Mouse (Mus musculus) gastrocnemius, adult 18-20 months (tissue): ENCODE results near the gene Psmd2. TPM values are rescaled to one million over a fixed set of nuclear protein-coding genes. Genes with fewer than 3 reads are reported as not detected.
A peak's percentile ranks its signal among the peaks of the same experiment; 100 is the strongest.
"Not testable (repeated sequence)": the region's sequence is repeated elsewhere in the genome, so short reads cannot be mapped to it uniquely, and the experiment has no call there.

Experiments used
- DNase-seq: peaks from one replicate; pipeline ENCODE4 v3.0.0; 2021; ENCODE audit warnings: low spot score
- total RNA-seq, 2 experiments: library from RNA; stranded (reverse); gene quantifications; 2 replicates each; pipeline ENCODE4 v1.2.3; 2021

The Psmd2 gene
- total RNA-seq, 2 experiments from 2014 or later: 251 to 253 TPM

DNA sequence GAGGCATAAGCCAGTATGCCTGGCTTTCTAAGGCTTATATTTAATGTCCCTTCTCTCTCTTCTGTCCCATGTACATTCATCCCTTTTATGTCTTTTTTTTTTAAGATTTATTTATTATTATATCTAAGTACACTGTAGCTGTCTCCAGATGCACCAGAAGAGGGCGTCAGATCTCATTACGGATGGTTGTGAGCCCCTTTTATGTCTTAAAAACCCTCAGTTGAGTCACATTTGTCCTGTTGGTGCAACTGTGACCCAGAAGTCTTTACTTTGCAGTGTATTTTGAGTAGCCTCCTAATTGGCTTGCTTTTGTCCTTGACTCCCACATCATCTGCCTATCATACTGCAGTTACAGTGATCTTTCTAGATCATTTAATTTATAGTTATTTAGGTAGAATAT is 1.9 kb downstream of the Psmd2 start:
- DNase-seq: no peak

DNA sequence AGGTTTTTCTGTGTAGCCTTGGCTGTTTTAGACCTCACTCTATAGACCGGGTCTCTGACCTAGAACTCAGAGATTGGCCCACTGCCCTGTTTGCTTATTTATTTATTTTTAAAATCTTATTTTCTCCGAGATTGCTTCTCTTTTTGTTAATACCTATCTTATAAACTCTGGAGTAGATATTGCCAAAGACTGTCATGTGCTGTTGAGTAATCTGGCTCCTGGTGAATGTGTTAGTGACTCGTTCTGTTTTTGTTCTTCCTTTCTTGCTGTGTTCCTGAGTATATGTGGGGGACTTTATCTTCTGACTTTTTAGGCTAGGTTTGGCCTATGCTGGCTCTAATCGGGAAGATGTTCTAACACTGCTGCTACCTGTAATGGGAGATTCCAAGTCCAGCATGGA is 6.2 kb downstream of the Psmd2 start:
- DNase-seq: no peak

DNA sequence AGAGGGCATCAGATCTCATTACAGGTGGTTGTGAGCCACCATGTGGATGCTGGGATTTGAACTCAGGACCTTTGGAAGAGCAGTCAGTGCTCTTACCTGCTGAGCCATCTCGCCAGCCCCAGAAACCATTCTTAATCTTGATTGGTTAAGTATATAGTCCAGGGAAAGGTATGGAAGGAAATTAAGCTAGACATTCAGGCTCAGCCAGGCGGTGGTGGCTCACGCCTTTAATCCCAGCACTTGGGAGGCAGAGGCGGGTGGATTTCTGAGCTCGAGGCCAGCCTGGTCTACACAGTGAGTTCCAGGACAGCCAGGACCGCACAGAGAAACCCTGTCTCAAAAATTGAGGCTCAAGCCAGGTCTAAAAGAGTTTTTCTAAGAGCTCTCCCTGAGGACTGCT is 16.6 kb downstream of the Psmd2 start, which contains the start of gene Eif4g1:
Eif4g1 (plus strand) TSS at position 301 of the 400 bp plus-strand sequence.
- not testable (repeated sequence) for DNase-seq

DNA sequence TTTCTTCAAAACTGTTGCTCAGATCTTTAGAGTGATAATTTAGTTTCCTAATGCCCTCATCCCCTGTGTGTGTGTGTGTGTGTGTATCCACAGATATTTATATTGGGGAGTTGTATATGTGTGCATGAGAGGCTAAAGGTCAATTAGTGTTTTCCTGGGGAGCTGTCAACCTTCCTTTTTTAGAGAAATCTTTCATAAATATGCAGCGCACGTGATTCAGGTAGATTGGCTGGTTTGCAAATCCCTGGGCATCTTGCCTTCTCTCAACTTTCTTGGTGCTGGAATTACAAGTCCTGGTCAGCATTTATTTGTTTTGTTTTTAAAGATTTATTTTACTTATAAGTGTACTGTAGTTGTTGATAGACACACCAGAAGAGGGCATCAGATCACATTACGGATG is 18.8 kb downstream of the Psmd2 start:
- no peak for DNase-seq

DNA sequence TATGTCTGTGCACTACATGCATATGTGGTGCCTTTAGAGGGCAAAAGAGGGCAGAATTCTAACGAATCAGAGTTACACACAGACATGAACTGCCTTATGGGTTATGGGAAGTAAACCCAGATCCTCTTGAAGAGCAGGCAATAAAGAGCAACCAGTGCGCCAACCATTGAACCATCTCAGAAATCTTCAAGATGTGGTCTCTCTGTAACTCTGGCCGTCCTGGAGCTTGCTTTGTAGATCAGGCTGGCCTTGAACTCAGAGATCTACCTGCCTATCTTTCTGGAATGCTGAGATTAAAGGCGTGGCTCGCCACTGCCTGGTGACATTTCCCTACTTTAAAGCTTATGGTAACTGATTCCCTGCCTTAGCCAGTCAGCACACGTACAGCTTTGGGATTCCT is 20.4 kb downstream of the Psmd2 start:
- DNase-seq: no peak

DNA sequence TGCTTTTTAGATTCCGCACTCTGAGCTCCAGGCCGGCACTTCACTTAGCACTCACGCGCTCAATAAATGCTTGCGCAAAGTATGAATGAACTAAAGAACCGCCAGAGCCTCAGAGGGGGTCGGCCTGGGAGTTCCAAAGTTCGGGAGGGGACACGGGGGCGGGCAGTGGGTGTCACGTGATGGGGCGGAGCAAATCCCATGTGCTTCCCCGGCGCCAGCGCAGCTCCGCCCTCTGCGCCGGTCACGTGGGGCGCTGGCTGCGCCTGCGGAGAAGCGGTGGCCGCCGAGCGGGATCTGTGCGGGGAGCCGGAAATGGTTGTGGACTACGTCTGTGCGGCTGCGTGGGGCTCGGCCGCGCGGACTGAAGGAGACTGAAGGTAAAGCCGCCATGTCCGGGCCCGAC is 21.0 kb downstream of the Psmd2 start:
- DNase-seq: peak; percentile 96

DNA sequence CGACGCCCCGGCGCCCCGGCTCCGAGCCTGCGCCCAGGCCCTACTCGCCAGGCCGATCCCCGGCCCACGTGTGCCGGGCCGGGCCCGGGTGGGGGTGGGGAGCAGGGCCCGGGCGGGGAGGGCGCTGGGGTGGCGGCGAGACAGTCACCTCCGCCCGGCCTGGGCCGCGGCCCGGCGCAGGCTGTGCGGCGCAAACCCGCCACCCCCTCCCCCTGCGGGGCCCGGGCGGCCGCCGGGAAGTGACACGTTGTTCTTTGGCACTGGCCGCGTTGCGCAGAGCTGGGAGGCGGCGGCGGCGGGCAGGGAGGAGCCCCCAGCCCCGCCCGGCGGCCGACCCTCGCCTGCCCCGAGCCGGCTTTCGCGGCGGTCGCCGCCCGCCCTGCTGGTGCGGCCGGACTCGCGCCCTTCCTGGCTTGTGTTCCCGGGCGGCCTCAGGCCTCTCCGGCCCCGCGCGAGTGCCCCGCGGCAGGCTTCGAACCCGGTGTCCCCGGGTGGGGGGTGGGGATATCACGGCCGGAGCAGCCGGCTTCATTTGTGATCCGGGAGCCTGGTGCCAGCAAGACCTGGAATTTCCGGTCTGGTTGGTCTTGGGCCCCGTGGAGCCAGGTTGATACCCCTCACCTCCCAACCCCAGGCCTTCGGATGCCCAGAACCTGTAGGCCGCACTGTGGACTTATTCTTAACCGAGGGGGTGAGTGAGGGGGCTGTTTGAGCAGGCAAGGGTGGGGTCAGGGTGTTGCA is 21.7 kb downstream of the Psmd2 start:
- peak; percentile 56 for DNase-seq

DNA sequence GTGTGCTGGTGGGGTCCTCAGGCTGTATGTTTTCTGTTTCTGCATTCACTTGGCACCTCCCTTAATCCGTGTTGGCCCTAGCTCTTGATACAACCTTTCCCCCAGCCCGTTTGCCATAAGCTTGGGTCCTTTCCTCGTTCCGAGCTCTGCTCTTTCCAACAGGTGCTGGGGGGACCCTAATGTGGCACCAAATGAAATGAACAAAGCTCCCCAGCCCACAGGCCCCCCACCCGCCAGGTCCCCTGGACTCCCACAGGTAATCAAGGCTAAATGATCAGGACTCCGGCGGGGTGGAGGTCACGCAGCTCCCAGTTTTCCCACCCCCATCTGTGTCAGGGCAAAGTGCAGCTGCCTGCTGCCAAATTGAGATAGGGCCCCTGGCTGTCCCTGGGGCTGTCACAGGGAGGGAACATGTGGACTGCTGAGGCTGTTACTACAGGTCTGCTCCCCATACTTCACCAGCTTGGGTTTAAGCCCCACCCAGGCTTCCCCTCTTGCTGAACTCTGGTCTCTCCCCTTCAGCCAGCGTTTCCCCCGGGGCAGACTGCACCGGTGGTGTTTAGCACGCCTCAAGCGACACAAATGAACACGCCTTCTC is 22.4 kb downstream of the Psmd2 start:
- no peak for DNase-seq

DNA sequence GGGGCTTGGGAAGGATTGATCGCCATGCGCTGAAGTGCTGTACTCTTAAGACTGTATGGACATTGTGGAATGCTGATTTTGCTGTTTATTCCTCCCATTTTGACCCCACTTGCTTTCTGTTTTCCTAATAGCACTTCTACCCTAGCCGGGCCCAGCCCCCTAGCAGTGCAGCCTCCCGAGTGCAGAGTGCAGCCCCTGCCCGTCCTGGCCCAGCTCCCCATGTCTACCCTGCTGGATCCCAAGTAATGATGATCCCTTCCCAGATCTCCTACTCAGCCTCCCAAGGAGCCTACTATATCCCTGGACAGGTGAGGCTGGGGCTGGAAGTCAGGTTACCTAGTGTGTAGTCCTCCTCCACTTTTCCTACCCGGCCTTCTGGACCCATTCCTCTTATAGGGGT is 23.8 kb downstream of the Psmd2 start:
- no peak for DNase-seq

DNA sequence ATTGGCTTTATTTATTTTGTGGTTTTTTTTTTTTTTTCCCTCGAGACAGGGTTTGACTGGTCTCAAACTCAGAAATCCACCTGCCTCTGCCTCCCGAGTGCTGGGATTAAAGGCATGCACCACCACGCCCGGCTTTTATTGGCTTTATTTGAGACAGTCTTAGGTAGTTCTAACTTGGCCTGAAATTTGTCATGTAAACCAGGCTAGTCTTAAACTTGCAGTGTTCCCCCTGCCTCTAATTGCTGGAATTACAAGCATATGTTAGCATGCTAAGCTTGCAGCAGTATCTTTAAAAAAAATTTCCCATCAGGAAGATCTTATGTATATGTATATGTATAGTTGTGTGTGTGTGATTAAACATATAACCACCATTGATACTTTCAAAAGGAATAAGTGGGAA is 25.2 kb downstream of the Psmd2 start:
- no peak for DNase-seq

DNA sequence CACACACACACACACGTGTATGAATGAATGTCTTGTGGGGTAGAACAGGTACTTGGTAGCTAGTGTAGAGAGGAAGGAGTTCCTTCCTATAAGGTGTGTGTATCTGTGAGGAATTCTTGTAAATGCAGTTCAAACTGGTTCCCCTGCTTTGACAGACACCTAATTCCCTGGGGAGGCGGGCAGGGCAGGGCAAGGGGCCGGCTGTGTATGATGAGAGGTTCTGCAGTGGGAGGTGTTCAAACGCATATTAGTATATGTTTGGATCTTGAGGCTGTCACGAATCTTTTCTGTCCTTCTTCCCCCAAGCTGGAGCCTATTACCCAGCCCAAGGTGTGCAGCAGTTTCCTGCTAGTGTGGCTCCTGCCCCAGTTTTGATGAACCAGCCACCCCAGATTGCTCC is 25.9 kb downstream of the Psmd2 start:
- no peak for DNase-seq

DNA sequence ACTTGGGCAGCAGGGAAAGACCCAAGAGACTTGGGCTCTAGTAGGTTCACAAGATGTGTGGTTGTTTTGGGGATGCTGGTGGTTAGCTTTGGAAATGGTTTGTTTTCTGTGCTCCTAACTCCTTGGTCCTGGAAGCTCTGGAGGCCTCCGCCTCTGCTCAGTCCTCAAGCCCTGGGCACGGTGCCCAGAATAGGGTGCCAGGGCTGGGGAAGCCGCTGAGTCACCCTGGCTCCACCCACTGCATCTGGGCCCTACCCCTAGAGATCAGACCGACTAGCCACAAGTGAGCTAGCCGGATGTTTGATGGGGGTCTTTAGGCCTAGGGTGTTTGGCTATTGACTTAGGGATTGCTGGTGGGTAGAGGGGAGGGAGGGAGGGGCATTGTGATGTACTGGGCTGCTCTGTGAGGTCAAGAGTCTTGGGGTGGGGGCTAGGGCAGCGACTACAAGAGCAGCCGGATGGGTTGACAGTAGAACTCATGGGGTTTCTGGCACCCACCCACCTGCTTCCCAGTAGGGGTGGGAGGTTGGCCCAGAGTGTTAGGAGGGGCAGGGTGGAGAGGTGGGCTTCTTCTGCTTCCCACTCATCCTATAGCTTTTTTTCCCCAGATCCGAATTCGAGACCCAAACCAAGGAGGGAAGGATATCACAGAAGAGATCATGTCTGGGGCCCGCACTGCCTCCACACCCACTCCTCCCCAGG is 26.7 kb downstream of the Psmd2 start:
- peak; percentile 92 for DNase-seq

DNA sequence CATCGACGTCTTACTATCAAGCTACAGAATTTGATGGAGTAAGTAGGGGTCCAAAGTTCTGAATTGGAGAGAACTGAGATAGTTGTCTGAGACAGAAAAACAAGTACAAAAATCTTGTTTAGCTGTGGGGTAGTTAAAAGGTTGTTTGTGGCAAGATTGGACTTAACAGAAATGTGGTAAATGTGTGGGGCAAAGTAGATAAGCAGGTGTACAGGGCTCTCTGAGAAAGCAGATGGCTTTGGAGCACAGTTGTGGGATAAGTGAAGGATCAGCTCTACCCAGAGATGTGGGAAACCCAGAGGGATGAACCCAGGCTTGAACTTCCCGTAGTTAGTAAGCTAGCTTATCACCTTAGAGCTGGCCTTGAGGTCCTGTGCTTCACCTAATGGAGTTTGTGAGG is 39.3 kb downstream of the Psmd2 start:
- no peak for DNase-seq

DNA sequence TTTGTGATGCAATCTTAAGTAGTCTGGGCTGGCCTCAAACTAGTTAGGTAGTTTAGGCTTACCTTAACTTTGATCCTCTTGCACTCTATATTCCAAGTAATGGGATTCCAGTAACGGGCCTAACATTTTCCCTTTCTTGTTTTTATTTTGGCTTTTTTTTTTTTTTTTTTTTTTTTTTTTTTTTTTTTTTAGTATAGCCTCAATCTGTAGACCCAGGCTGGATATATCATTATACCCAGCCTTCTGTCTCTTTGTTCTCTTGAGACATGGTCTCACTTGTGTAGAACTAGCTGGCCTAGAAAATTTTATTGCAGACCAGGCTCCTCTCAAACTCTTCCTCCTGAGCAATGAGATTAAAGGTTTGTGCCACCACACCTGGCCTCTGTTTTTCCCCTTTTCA is 40.2 kb downstream of the Psmd2 start:
- DNase-seq: no peak

DNA sequence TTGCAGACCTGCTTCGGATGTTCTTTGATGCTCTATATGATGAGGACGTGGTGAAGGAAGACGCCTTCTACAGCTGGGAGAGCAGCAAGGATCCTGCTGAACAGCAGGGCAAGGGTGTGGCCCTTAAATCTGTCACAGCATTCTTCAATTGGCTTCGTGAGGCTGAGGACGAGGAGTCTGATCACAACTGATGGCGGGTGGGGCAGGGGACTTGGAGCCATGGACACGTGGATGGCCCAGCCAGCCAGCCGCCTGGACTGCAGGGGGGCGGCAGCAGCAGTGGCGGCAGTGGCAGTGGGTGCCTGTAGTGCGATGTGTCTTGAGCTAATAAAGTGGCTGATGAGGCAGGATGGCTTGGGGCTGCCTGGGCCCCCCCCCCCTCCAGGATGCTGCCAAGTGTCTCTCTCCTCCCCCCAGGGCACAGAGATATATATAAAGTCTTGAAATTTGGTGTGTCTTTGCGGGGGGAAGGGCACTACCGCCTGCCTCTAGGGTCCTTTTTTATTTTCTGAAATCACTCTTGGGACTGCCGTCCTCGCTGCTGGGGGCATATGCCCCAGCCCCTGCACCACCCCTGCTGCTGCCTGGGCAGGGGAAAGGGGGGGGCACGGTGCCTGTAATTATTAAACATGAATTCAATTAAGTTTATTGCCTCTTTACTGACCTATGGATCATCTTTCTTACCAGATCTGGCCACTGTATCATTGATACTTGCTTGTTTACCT is 41.0 kb downstream of the Psmd2 start:
- no peak for DNase-seq

DNA sequence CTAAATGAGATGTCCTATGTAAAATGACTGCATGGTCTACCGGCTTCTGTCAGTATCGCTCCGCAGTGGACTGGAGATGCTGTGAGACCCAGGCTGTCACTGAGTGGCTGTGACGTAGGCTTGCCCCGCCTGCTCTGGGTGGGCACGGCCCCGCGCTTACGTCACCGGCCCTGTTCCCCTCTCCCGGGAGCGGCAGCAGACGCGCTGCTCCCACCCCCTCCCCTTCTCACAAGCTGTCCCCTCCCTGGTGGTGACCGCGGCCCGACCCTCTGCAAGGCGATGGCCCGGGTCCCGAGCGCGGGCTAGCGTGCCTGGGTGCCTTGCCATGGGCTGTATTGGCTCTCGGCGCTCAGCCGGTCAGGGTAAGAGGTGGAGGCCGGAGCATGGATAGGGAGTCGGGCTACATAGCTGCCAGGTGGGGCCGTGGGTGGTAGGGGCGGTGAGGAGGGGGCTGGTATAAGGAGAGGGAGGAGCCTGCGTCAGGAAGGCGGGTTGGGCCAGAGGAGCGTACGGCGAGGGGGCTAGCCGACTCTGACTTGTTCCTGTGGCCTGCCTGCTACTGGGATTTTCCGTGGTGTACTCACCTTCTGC is 41.8 kb downstream of the Psmd2 start, which contains the start of gene Fam131a:
Fam131a (plus strand) TSS at position 131 of the 591 bp plus-strand sequence.
- peak; percentile 89 for DNase-seq

DNA sequence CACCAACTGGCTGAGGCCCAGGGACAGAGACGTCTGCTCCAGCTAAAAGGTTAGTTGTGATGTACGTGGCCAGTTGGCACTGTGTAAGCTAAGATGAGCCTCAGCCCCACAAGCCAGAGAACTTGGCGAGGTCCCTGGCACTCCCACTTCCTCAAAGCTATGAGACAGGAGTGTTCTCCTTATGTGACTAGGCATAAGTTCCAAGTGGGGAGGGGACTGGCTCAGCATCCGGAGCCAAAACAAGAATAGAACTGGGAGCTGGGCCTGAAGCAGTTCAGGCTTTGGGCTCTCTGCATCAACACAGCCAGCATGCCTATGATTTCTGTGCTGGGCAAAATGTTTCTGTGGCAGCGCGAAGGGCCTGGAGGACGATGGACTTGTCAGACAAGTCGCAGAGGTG is 43.3 kb downstream of the Psmd2 start:
- peak; percentile 83 for DNase-seq

DNA sequence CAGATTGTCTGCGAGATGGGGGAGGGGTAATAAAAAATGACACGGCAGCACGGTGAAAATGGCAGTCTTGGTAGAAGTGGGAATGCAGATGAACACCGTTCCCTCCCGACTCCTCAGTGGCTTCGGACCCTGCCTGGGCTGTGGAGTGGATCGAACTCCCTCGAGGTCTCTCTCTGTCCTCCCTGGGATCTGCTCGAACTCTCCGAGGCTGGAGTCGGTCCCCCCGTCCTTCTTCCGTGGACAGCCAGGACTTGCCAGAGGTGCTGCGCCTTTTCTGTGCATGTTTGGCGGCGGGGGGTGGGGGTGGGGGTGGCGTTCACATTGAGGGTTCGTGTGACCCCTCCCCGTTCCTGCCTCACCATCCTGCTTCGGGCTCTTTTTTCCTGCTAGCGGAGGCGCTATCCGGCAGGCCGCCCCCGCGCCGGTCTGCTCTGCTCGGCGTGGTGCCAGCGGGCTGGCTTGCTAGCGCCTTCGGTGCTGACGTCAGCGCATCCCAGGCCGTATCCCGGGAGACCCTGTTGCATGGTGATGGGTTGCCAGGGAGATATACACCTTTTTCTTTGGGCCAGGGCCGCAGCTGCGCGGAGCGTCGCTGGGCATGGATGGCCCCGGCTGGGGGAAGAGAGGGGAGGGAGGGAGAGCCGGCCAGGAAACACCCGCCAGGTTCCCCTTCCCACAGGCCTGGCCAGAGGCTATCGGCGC is 44.3 kb downstream of the Psmd2 start:
- DNase-seq: peak; percentile 84

DNA sequence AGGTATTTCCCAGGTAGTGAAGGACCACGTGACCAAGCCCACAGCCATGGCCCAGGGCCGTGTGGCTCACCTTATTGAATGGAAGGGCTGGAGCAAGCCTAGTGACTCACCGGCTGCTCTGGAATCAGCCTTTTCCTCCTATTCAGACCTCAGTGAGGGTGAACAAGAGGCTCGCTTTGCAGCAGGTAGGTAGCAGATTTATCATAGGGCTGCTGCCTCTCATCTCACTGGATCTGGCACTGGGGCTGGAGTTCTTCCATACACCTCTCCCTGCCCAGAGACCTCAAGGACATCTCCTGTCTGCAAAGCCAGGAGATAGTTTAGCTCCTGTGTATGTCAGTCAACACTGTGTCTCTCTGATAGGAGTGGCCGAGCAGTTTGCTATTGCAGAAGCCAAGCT is 47.8 kb downstream of the Psmd2 start:
- no peak for DNase-seq

DNA sequence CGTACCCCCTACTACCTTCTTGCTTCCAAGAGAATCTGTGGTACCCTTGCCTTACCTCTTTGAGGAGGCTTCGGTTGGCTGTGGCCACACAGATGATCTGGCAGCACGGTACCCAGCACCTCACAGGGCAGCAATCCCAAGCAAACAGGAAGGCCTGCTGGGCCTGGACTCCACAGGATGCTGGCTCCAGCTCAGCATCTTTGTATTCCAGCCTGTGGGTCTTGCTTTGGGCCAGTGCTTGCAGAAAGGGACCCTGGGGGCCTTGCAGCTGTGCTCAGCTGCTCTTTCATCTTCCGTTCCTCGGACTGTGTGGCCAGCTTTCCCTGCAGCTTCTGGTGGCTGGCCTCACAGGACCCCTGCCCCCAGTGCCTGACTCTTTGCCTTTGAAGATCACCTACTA is 48.6 kb downstream of the Psmd2 start:
- DNase-seq: no peak

DNA sequence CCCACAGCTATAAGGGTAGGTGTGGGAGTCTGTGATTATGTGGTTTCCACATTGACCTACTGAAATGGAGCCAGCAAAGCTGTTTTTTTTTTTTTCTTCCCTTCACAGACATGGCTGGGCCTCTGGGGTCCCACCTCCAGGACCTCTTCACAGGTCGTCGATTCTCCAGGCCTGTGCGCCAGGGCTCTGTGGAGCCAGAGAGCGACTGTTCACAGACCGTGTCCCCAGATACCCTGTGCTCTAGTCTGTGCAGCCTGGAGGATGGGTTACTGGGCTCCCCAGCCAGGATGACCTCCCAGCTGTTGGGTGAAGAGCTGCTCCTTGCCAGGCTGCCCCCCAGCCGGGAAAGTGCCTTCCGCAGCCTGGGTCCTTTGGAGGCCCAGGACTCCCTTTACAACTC is 49.9 kb downstream of the Psmd2 start:
- DNase-seq: no peak
